Mouse (Mus musculus) testis, postnatal 14 days (tissue): Measurements from ENCODE around the gene Rims1.
A peak's percentile ranks its signal among the peaks of the same experiment; 100 is the strongest.

Experiments used
- DNase-seq: peaks from one replicate; pipeline ENCODE4 v3.0.0; 2021; ENCODE audit warnings: low spot score

Rims1 gene

GRCm38 (mm10) chr1:22338914-22339313, 466.9 kb downstream of the Rims1 start:
- no peak for DNase-seq

- no peak for DNase-seq
Measured at GRCm38 (mm10) chr1:22320941-22321676, 484.7 kb downstream of the Rims1 start.

- no peak for DNase-seq
Measured at GRCm38 (mm10) chr1:22315537-22315936, 490.3 kb downstream of the Rims1 start.

- DNase-seq: no peak
Measured at GRCm38 (mm10) chr1:22311471-22311870, 494.3 kb downstream of the Rims1 start.

GRCm38 (mm10) chr1:22306519-22306918, 499.3 kb downstream of the Rims1 start:
- DNase-seq: no peak

GRCm38 (mm10) chr1:22305932-22306331, 499.9 kb downstream of the Rims1 start:
- DNase-seq: no peak

- DNase-seq: no peak
Measured at GRCm38 (mm10) chr1:22293953-22294352, 511.8 kb downstream of the Rims1 start.

- no peak for DNase-seq
Measured at GRCm38 (mm10) chr1:22293310-22293709, 512.5 kb downstream of the Rims1 start.

- DNase-seq: no peak
Measured at GRCm38 (mm10) chr1:22286807-22287206, 519.0 kb downstream of the Rims1 start.

GRCm38 (mm10) chr1:22279954-22280353, 525.8 kb downstream of the Rims1 start:
- no peak for DNase-seq

- DNase-seq: no peak
Measured at GRCm38 (mm10) chr1:22274081-22274480, 531.7 kb downstream of the Rims1 start.

- DNase-seq: no peak
Measured at GRCm38 (mm10) chr1:22270131-22270530, 535.7 kb downstream of the Rims1 start.

- DNase-seq: peak; percentile 55
Measured at GRCm38 (mm10) chr1:22268581-22269359, 537.0 kb downstream of the Rims1 start.

GRCm38 (mm10) chr1:22266491-22266890, 539.3 kb downstream of the Rims1 start:
- DNase-seq: no peak

- no peak for DNase-seq
Measured at GRCm38 (mm10) chr1:22265528-22265927, 540.3 kb downstream of the Rims1 start.

GRCm38 (mm10) chr1:22262169-22262950, 543.4 kb downstream of the Rims1 start:
- no peak for DNase-seq

GRCm38 (mm10) chr1:22261702-22262101, 544.1 kb downstream of the Rims1 start:
- DNase-seq: no peak

- no peak for DNase-seq
Measured at GRCm38 (mm10) chr1:22260291-22260690, 545.5 kb downstream of the Rims1 start.

GRCm38 (mm10) chr1:22258356-22258755, 547.4 kb downstream of the Rims1 start:
- DNase-seq: no peak

GRCm38 (mm10) chr1:22254278-22254677, 551.5 kb downstream of the Rims1 start:
- no peak for DNase-seq

- no peak for DNase-seq
Measured at GRCm38 (mm10) chr1:22252873-22253272, 552.9 kb downstream of the Rims1 start.

- no peak for DNase-seq
Measured at GRCm38 (mm10) chr1:22248898-22249386, 556.9 kb downstream of the Rims1 start.
